Mouse (Mus musculus) spleen, adult 18-20 months (tissue): Measurements from ENCODE around the gene Zfhx2.

Experiments
- DNase-seq, 2 experiments: peaks; one replicate each; pipeline ENCODE4 v3.0.0; 2022; ENCODE audit warnings: mixed read lengths in 2 of 2

Zfhx2 gene

DNA sequence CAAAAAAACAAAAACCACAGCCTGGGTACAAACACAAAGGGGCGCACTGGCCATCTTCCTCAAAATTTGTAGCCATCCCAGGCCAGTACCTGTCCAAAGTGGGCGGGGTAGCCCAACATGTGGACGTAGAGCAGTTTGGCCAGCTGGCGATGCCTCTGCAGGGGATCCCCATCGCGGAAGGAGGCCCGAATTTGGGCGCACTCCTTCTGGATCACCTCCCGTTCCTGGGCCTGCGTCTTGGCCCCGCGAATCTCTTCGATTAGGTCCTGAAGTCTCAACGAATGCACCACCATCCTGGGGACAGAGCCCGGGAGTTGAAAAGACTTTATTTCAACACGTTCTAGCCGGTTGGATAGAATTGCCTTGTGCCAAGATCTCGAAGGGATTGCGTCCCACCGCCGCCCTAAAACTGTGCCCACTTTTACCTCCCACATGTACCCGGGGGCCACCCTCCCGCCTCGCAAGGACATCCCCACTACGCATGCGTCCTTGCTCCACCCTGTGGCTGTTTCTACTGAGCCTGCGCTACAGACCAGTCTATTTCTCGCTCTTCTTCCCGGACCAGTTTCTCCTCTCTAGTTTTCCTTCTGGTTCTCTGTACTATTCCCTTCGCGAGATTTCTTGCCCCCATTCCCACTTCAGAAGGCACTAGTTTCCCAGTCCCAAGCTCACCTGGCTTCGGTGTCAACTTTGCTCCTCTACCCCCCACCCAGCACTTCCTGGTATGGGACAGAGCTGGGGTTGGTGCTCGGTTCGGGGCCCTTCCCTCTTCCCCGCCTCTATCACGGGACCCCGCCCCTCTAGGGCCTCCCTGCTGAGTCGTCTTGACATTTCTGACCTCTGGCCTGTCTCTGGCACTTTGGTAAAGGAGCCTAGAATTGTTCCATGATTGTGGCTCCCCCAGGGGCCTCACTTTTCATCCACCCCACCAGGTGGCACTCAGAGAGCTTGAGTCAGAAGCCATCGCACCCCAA, 14.0 kb upstream of the Zfhx2 start, which contains the start of gene Ap1g2:
TSS of gene Ap1g2 (minus strand) at position 758 of the 974 bp plus-strand sequence.
- peak; percentile 77 to 82 for DNase-seq

- DNase-seq = no peak
Measured at GRCm38 (mm10) chr14:55105386-55105785, 13.3 kb upstream of the Zfhx2 start.

DNA sequence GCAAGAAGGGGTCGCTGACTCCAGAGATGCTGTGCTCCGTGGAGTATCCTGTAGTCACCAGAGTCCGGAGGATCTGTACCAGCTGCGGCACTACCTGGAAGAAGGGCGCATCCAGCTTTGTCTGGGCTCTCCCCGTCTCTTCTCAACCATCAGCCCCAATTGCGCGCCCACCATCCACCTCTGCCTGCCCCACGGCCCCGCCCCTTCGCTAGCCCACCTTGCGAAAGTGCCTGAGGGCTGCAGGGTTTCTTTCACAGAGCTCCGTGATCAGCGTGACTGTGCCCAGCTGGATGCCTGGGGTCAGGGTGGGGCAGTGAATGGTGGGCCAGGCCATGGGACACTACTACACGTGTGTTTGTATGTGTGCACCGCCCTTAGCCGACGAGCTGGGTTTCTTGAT, 12.2 kb upstream of the Zfhx2 start:
- DNase-seq = no peak

DNA sequence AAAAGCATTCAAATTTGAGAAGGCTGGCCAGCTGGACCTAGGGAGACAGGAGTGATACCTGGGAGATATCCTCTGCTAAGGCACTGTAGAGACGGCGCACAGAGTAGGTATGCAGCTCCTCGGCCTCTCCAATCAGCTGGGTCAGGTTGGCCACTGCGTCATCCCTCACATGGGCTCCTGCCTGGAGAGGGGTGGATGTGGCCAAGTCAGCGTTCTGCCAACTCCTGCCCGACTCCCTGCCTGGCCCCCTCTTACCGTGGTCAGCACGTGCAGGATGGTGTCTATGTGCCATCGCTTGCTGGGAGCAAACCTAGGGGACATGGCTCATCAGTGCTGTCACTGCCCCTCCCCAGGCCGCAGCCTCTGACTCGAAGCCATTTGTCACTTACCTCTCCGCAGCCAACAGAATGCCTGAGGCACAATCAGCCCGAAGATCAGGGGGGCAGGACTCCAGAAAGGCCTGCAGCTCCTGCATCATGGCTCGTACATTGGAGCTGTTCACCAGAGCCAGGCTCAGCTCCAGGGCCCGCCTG, 10.2 kb upstream of the Zfhx2 start:
- DNase-seq = peak in 1 of 2 experiments; percentile 5

DNA sequence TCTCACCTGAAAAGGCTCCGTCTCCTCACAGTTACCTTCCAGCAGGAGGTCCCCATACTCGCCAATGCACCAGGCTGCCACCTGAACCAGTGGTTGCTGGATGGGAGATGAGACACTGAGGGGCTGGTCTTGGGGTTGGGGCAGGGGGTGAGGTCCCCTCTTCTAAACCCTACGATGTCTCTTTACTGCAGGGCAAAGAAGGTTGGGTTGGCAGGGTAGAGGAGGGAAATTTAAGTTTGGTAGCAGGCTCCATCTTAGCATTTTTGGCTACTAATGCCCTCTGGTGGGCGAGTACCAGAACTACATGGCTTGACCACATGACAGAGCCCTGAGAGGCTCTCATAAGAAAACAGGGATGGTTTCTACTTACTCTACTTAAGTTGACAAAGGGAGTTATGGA, 9.5 kb upstream of the Zfhx2 start:
- DNase-seq = peak; percentile 27 to 45

GRCm38 (mm10) chr14:55098067-55098466, 5.9 kb upstream of the Zfhx2 start:
- DNase-seq = no peak

DNA sequence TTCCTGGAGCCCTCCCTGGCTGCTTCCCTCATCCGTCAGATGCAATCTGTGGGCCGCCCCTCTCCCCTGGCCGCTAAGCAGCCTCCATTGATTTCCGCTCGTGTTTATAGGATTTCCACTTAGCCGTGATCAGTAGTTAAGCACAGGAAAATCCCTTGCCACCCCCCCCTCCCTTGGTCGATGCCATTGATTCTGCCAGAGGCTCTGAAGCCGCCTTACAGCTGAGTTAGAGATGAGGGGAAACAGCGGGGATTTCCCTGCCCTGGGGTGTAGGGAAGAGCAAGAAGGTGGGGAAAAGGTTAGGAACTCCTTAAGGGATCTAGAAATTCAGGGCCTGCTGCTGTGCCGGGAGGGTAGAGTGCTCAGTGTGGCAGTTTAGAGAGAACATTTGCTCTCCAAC, 5.5 kb upstream of the Zfhx2 start:
- no peak for DNase-seq

- DNase-seq = no peak
Measured at GRCm38 (mm10) chr14:55096573-55097087, 4.5 kb upstream of the Zfhx2 start.

GRCm38 (mm10) chr14:55095671-55096070, 3.5 kb upstream of the Zfhx2 start:
- DNase-seq = no peak

DNA sequence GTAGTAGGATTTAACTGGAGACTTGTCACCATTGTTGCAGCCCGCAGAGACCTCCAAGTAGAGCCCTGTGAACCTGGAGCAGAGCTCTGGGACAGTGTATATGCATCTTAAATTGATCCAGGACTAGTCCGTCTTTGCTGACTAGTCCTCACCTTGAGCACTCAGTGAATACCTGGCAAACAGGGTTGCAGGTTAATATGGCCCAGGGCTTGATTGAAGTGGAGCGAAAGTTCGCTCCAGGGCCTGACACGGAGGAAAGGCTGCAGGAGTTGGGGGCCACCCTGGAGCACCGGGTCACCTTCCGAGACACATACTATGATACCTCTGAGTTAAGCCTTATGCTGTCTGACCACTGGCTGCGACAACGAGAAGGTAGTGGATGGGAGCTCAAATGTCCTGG, 3.1 kb upstream of the Zfhx2 start:
- no peak for DNase-seq

- DNase-seq = peak; percentile 59 to 75
Measured at GRCm38 (mm10) chr14:55094704-55095231, 2.6 kb upstream of the Zfhx2 start, which contains the start of gene Thtpa. Gene Thtpa (plus strand): TSS chr14:55094784.

DNA sequence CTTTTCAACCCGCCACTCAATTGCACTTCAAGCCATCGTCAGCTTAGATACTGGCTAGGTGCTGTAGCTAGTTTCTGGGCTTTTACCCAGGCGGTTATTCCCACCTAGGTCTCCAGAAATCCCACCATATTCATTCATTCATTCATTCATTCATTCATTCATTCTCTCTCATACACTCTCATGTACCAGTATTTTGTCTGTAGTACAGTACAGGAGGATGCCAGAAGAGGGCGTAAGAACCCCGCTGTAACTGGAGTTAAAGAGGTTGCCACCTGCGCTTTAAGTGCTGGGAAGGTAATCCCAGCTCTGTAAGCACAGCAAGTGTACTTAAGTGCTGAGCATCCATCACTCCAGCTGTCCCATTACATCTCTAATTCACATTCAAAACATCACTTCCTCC, 1.8 kb upstream of the Zfhx2 start:
- no peak for DNase-seq

- DNase-seq = peak in 1 of 2 experiments; percentile 31
Measured at GRCm38 (mm10) chr14:55091209-55091865, 787 bp downstream of the Zfhx2 start.

DNA sequence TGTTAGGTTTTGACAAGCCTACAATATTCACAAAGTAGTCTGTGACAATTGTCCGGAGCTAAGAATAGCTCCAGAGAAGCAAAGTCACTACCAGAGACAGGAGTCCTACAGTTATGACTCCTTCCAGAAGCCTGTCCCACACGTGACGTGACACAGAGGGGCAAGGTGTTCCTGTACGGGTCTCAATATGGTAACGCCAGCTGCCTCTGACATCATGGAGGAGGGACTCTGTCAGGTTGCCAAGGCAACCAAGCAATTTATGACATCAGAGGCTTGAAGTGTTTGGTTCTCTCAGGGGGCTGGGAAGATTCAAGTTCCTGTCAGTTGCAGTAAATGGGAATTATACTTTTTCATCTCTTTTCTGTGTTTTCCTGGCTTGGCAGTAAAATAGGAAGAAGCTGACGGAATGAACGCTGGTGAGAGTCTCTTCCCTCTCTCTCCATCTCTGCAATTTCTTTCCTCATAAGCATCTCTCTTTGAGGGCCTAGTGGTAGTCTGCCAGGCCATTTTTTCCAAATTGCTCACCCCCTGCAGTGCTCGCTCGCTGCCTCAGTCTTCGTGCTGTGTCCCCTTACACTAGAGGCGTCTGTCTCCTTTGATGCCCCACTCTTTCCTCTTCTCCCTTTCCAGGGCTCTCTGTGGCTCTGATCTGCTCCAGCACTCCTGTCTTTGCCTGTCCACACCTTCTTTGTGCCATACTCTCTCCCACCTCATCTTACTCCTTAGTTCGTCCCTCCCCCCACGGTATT, 2.8 kb downstream of the Zfhx2 start:
- DNase-seq = no peak

DNA sequence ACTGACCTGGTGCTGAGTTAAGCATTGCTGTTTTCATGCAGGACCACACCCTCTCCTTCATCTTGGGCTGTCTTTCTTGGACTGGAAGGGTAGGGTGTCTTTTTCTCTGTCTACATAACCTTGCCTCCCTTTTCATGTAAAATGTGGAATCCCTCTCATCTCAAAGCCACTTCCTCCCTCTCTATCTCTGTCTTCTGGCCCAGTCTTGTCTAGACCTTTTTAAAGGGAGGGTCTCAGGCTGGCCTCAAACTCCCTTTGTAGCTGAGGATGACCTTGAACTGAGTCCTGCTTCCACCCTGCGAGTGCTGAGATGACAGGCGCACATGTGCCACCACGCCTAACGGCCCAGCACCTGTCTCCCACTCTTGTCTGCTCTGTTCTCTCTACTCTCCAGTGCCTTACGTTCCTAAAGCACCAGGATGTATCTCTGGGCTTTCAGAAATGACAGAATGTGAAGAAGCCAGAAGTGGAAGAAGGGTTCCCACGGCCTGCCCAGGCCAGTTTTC, 6.1 kb downstream of the Zfhx2 start:
- no peak for DNase-seq

- no peak for DNase-seq
Measured at GRCm38 (mm10) chr14:55085324-55086008, 6.7 kb downstream of the Zfhx2 start.

GRCm38 (mm10) chr14:55083481-55083880, 8.6 kb downstream of the Zfhx2 start:
- no peak for DNase-seq

DNA sequence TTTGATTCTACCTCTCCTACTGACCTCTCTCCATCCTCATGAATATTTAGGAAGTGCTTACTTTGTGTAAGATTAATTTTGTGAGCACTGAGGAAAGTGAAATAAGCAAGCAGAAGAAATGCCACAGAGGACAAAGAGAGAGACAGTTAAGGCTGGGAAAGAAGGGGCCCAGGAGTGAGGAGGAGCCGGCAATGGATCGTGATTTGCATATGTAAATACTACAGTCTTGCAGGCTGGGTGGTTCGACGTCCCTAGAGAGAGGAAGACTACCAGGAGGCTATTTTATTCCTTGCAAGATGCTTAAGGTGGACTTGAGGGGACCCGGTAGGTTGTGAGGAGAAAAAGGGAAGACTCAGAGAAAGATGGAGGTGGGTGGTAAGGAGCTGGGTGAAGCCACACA, 11.0 kb downstream of the Zfhx2 start:
- DNase-seq = no peak

- peak in 1 of 2 experiments; percentile 70 for DNase-seq
Measured at GRCm38 (mm10) chr14:55079214-55079970, 12.7 kb downstream of the Zfhx2 start.

GRCm38 (mm10) chr14:55078366-55078989, 13.6 kb downstream of the Zfhx2 start:
- DNase-seq = no peak
